Mouse (Mus musculus): ENCODE data around the gene Plekhm2.

The Plekhm2 gene

DNA sequence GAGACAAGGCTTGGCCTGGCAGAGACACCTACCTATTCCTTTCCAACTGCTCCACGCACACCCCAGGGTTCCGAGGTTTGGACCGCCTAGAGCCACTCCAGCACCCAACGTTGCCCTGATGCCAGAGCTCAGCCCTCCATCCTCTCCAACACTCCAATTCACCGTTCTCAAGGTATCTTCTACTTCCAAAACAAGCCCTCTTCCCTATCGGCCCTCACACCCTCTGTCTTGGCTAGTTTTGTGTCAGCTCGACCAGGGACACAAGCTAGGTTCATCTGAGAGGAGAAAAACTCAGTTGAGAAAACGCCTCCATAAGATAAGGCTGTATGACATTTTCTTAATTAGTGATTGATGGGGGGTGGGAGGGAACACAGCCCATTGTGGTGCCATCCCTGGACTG, at the start of gene Plekhm2:
Plekhm2 (minus strand) TSS at position 101 of the 400 bp plus-strand sequence.
- no peak for DNase-seq (ENCODE audit: low read depth)

DNA sequence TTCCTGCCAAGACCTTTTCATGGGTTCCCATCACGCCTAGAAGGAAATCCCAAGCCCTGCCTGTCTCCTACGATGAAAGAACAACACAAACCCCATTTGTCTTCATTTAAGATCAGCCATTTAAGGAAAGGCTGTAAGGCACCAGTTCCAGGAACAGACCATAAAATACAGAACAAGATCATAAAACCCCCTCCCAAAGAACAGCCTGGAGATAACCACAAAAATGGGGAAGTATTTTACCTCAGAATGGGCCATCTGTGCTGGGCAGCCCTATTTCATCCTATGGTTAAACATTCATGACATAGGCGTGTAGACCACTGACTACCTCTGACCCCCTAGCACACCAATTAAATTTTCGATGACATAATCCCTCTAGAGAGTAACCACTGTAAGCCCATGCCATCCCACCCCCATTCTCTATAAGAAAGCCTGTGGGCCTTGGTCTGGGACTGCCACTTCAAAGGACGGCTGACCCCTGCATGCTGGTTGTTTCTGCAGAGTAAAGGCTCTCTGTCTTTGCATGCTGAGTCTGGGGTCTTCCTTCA, 49.0 kb upstream of the Plekhm2 start:
- no peak for DNase-seq (ENCODE audit: low read depth)

DNA sequence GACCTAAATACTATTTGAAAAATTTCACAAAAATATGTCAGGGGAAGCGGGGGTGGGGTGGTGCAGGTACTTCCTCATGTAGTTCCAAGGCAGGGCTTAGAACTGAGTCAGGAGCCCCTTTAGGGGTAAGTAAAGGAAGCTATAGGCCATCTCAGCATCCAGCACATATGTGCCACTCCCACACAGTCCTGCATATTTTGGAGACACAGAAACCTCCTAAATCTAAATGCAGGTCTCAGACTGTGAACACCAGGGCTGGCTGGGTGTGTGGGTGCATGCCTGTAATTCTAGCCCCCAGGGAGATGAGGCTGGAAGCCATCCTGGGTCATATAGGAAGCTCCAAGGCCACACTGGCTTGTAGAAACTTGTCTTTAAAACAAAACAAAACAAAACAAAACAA, 46.6 kb upstream of the Plekhm2 start:
- DNase-seq (ENCODE audit: low read depth): no peak

DNA sequence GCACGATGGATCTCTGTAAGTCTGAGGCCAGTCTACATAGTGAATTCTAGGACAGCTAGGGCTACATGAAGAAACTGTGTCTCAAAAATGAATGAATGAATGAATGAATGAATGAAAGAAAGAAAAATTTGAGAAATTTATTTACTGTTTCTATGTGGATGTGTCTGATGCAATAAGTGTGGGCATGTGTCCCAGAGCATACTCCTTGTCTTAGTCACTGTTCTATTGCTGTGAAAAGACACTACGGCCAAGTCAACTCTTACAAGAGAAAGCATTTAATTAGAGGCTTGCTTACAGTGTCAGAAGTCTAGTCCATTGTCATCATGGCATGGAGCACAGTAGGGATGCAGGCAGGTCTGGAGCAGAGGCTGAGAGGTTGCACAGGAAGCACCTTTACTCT, 44.3 kb upstream of the Plekhm2 start:
- DNase-seq (ENCODE audit: low read depth): no peak

DNA sequence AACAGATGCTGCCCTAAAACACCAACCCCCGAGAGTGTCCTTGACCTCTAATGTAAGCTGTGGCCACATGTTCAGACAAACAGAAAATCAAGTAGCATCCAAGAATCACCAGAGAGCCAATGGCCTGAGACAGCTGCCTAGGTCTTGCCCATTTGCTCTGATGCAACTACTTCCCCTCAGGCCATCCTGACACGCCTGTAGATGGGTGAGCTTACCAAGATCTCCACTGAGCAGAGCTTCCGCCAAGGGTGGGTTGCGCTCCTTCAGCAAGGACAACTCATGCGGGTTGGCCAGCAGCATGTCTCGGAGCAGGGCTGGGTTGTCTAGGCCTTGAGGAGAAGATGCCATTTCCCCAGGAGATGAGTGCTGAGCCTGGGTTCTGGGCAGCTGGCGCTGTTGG, 43.3 kb upstream of the Plekhm2 start:
- no peak for DNase-seq (ENCODE audit: low read depth)

DNA sequence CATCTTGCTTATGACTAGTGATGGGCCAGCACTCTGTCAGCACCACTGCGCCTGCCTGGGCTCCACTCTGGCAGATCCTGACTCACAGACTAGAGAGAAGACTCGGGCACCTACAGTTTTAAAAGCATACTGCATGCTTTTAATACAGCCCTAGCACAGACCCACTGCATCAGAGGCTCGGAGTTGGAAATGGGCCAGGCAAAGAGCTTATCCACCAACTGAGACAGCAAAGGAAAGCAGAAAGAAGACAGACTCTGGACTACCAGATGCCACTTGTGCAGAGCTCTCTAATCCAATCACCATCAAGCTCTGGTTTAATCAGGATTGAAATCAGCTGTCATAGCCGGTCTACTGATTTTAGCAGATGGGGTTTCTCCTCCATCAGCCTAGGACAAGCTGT, 40.6 kb upstream of the Plekhm2 start:
- DNase-seq (ENCODE audit: low read depth): no peak

DNA sequence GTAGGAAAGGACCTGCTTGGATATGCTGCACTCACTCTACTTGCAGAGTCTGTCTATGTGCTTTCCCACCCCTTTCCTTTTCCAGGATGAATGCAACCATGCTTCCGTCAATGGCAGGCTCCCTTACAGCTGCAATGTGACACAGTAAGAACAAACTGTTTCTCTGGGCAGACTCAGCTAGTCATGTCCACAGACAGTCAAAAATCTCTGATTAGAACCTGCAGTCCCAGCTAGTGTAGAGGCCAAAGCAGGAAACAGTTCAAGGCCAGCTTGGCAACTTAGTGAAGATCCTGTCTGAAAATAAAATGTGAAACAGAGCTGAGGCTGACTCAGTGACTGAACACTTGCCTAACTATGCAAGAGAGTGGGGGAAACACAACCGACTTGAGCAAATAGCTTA, 39.9 kb upstream of the Plekhm2 start:
- peak; percentile 79 for DNase-seq (ENCODE audit: low read depth)

DNA sequence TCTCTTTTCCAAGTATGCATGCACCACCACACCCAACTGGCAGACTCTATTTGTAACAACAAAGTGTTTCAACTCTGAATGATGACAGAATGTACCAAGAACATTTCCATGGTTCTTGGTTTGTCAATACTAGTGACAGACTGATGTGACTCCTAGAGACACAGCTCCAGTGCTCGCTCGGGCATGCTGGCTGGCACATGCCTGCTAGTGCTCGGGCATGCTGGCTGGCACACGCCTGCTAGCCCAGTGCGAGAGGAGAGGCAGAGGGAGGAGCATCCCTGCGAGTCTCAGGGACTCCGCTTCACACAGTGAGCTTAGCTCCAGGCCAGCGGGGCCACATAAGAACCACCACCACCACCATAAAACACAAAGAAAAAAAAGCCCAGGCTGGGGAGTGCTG, 30.0 kb upstream of the Plekhm2 start:
- no peak for DNase-seq (ENCODE audit: low read depth)

DNA sequence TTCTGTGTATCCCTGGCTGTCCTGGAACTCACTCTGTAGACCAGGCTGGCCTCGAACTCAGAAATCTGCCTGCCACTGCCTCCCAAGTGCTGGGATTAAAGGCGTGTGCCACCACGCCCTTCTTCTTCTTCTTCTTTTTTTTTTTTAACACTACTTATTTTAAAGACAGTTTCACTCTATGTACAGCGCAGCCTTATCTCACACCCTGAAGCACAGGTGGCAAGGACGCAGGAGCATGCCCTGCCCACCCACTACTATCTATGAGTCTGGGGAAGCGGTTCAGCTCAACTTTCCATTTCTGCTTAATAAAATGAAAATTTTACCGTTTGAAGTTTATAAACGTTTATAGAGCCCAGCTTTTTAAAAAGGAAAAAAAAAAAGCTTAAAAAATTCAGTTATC, 23.8 kb upstream of the Plekhm2 start:
- DNase-seq (ENCODE audit: low read depth): no peak

DNA sequence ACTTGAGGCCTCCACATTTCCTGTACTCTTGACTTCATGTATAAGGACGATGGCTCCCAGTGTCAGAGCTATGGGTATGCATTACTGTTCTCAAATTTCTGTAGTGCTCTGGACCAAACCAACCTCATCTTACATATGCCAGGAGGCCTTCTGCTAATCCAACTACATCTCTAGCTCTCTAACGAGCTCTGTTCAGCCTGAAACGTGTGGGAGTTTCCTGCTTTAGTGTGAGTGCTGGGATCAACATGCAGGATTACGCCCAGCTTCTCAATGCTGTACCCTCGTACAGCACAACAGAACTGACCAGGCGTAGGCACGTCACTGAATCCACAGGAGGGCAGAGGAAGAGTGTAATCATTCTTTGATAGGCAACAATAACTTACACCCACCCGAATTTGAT, 21.8 kb upstream of the Plekhm2 start:
- DNase-seq (ENCODE audit: low read depth): no peak

DNA sequence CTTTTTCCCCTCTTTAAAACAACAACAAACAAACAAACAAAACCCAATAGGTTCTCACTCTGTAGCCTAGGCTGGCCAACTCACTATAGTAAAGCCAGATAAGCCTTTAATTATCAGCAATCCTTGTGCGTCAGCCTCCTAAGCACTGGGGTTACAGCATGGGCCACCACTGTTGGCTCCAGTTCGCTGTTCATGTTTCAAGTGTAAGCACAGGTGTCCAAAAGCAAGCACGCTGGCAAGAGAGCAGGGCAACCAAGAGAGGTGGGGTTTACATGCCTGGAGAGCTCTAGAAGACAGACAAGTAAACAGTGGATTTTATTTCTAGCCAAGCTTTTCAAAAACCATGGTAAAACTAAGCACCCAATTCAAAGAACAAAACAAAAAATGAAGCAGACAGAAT, 21.4 kb upstream of the Plekhm2 start:
- DNase-seq (ENCODE audit: low read depth): no peak

DNA sequence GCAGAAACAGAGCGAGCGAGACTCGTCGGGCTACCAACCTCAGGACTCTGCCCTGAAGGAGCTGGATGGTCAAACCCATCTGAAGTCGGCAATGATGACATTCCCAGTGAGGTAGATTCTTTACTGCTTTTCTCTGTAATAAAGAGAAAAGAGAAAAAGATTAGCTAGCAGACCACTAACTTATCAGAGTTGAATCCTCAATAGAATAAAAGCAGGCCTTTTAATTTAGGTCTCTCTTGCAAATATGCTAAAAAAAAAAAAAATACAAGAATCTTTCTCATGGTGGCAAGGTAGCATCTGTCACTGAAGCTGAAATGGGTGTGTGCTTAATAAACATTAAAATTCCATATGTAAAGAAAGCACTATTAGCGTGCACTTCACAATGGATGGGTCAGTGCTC, 20.8 kb upstream of the Plekhm2 start, which contains the start of gene Rsc1a1:
Rsc1a1 (minus strand) TSS at position 101 of the 400 bp plus-strand sequence.
- DNase-seq (ENCODE audit: low read depth): no peak

DNA sequence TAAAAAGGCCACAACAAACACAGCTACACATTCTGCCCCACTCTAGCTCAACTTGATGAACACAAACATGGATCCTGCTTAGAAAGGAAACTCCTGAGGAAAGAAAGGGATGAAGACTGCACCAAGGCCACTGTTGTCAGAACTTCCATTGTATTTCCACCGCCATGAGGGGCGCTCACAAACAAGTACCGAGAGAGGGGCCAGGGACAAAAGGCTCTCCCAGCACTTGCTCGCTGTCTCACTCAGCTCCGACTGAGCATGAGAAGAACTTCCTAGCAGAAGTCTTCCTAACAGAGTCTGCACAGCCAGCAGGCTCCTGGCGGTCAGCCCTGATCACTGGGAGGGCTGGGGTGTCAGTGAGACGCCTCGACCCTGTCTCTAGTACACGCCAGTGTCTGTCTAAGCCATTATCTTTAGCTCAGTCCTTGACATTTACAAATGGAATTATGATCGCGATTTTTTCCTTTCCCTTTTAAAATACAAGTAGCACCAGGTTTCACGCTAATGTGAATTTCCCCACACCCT, 18.1 kb upstream of the Plekhm2 start:
- no peak for DNase-seq (ENCODE audit: low read depth)

DNA sequence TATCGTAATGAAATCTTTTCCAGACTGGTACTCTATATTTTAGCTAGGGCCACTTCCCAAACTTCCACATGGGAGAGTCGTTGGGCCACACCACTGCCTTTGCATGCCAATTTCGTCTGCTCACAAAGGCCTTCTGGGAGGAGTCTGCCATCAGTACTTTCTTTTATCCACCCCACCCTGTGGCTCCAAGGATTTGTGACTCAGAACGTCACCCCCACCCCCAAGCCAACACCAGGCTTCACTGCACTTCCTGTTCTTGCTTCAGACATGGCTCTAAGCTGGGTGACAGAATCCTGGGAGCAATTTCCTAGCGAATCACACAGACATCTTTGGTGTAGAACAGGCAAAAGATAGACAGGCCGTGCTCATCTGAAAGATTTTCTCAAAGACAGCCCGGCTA, 17.1 kb upstream of the Plekhm2 start:
- DNase-seq (ENCODE audit: low read depth): peak; percentile 53

DNA sequence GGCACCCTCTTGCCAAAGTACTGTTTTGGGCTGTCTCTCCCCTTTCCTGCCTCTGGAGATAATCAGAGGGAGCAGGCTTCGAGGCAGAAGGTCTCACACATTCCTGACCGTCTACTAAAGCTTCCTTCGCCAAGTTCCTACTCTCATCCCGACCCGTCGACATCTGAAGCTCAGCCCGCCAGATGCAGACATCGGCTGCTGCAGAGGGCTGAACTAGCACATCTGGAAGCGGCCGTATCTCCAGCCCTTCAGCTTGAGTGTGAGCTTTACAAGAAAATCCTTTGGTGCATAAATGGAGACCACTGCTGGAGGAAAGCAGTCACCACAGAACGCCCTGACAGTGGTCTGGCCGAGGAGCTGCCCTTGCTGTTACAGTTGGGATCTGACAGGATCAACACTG, 16.2 kb upstream of the Plekhm2 start:
- no peak for DNase-seq (ENCODE audit: low read depth)

DNA sequence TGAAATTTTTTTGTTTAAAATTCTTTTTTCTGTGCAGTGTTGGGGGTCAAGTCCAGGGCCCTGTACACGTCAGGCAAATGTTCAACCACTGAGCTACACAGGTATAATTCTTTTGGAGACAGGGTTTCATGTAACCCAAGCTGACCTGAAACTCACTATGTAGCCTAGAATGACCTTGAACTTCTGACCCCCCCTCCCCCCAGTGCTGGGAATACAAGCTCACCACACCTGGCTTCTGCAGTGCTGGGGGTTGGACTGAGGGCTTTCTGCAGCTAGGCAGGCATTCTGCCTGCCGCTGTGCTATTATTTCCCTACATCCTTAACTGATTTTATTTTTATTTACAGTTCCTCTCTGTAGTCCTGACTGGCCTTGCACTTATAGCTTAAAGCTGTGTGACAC, 14.3 kb upstream of the Plekhm2 start:
- DNase-seq (ENCODE audit: low read depth): no peak

DNA sequence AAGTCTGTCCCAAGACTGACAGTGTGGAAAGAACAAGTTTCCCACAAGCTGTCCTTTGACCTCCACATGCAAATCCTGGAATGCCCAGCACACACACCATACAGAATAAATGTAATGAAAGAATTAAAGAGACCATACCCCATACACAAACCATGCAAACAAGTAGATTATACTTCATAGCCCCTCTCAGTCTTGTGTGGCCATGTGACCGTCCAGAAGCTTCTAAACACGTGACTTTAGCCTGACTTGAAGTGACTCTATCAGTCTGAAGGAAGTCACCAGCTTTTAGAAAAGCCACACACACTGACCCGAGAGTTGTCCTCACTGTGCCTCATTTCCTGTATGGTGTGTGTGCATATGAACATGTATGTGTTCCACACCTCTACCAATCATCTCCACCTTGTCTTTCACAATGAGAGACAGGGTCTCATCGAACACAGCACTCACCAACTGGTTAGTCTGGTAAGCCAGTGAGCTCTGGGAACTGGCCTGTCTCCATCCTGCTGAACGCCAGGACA, 11.8 kb upstream of the Plekhm2 start:
- DNase-seq (ENCODE audit: low read depth): no peak

DNA sequence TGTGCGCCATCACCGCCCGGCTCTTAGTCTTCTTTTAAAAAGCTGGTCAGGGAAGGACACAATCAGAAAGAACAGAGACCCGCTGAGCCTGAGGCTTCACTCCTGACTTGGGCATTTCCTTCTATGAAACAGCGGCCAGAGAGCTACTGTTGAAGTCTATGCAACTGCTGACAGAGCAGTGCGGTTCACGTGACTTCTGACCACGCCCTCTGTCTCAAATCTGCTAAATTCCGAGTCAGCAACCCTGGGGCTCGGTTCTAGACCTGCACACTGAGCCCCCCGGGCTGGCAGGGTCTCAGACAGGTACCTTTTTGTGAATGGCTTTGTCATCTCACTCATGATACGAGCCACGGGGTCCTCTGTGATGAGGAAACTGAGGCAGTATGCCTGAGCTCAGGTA, 7.6 kb upstream of the Plekhm2 start:
- DNase-seq (ENCODE audit: low read depth): no peak

DNA sequence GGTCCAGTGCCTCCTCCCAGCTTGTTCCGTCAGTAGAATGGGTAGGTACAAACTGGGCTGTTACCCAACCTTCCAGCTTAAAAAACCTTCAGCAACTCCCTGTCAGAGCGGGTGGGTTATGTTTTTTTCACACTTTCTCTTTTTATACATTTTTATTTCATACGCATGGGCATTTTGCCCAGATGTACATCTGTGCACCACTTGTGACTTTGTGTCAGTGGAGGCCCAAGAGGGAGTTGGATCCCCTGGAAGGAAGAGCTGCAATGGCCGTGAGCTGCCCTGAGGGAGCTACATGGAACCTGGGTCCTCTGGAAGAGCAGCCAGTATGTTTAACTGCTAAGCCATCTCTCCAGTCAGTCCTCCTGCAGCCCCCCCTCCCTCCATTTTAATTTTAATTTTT, 6.7 kb upstream of the Plekhm2 start:
- no peak for DNase-seq (ENCODE audit: low read depth)

DNA sequence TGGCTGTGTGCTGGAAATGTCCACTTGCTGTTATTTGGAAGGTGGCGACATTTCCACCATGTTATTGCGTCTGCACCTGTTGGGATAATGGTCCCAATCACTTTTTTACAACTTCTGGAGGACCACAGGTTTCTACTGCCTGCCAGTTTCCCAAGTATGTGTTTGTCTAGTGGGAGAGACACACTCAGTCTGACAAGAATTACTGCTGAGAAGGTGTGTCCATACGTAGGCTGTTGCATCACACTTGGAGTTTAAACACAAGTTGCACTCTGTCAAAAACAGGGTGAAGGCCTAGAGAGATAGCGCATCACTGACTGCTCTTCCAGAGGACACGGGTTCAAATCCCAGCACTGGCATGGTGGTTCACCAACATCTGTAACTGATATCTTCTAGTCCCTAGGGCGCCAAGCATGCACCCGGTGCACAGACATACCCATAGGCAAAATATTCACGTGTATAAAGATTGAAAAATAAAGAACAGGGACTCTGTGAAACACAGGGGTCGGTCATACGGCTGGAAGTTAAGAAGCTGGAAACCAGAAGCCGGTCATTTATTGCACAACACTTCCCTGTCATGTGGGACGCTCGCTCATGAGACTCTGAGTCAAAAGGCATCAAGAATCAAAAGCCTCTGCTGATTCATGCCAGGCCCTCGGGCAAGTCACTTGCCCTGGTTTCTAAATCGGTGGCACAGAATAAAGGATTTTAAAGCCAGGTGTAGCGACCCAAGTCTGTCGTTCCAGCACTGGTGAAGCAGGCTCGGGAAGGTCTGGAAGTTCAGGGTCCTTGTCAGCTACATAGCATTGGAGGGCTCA, 5.4 kb upstream of the Plekhm2 start:
- DNase-seq (ENCODE audit: low read depth): peak; percentile 88

DNA sequence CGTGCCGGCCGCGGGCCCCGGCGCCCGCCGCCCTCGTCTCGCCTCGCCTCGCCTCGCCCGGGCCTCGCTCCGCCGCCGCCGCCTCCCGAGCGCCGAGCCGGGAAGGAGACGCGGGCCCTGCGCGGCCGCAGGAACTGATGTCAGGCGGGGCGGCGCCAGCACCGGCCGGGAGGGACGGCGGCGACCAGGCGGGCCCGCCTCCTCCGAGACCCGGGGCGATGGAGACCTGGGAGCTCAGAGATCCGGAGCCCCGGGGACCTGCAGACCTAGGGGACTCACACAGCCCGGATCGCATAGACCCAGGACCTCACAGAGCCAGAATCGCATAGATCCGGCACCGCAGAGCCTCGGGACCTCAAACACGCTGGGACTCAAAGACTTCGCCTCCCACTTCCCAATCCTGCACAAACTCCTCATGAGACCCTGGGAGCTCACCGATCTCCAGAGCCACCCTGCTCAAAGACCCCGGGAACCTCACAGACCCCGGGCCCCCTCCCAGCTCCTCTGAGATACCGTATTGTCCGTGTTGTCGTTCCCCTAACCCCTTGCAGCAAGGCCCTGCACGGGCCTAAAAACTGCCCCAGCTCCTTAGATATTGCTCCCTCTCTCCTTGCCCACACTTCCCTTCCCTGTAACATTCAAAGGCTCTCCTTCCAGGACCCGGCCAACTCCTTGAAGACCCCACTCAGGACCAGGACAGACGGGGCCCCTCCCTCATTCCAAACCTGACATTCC, 521 bp downstream of the Plekhm2 start:
- no peak for DNase-seq (ENCODE audit: low read depth)

DNA sequence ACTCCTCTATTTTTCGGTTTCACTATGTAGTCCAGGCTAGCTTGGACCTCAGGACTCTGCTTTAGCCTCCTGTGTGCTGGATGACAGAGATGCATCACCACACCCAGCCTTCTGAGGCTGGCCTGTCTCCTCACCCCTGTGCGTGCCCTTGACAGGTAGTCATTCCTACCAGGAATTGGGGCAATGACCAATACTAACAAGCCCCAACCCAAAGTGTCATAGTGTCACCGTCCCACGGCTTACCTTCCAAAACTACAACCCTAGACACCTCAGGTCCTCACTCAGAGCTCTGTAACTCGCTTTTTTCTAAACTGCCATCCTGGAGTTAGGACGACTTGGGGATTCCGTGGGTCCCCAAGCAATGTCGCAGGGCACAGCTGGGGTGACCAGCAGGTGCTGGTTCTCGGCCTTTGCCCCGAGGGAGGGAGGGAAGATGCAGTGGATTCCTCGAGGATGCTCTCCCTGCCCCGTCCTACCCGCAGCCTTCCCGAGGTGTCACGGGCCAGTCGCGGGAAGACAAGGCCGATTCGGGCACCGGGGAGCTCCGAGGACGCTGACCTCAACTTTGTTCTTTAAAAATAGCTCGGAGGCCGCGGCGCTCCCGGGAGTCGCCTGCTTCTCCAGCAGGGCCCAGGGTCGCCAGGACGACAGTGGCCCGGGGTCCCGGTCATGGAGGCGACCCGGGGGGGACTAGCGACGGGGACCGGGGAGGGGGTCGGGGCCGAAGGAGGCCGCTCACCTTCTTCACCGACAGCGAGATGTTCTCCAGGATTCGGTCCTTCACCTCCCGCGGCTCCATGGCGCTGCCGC, 1.4 kb downstream of the Plekhm2 start:
- DNase-seq (ENCODE audit: low read depth): no peak

Measured in fibroblast of lung, adult 2 months (primary cell).